Mouse (Mus musculus): ENCODE measurements at regions not wholly inside any gene's neighbourhood (a gene's known extent, or its start where the extent isn't known, plus 50 kb on each side); places are given as distances from the start of the nearest gene placed in this dataset.

GRCm38 (mm10) chr4:6508091-6508490 is 1714.9 kb upstream of the Impad1 start:
- H3K36me3 ChIP-seq (replicated peaks in 1 of 2; ENCODE audit: control insufficient read depth in 1 of 2, insufficient read depth in 1 of 2, low read length in 1 of 2), result no peaks in the 10 kb centered on the region
- no peak overlapping the region for H3K4me2 ChIP-seq (ENCODE audit: insufficient read depth, low read depth, poor library complexity, severe bottlenecking)
- TF ChIP-seq EP300 (IDR thresholded peaks at IDR 0.05; ENCODE audit: low read length) (no peak), RCOR1 (conservative IDR thresholded peaks at IDR 0.05; ENCODE audit: low read depth, low read length) (no peak), NELFE (IDR thresholded peaks at IDR 0.05; ENCODE audit: low read depth, low read length) (no peak), BHLHE40 (IDR thresholded peaks at IDR 0.05; ENCODE audit: low read depth, low read length) (no peak), UBTF (IDR thresholded peaks at IDR 0.05; ENCODE audit: low read depth, low read length) (no peak), MEF2A (IDR thresholded peaks at IDR 0.05; ENCODE audit: borderline replicate concordance, low read depth, low read length) (no peak), ZKSCAN1 (IDR thresholded peaks at IDR 0.05; ENCODE audit: borderline replicate concordance, low read depth, low read length) (no peak), JUN (IDR thresholded peaks at IDR 0.05; ENCODE audit: insufficient read depth, low read depth, low read length) (no peak), USF2 (conservative IDR thresholded peaks at IDR 0.05; ENCODE audit: low read depth, low read length) (no peak), CHD1 (IDR thresholded peaks at IDR 0.05; ENCODE audit: low read depth, low read length) (no peak), POLR2AphosphoS2 (IDR thresholded peaks at IDR 0.05; ENCODE audit: low read depth, low read length) (no peak), CTCF (conservative IDR thresholded peaks at IDR 0.05 in 1 of 2, IDR thresholded peaks at IDR 0.05 in 1 of 2; ENCODE audit: low read depth in 2 of 2, low read length in 2 of 2) (no peak), SIN3A (IDR thresholded peaks at IDR 0.05; ENCODE audit: low read length) (no peak), HCFC1 (IDR thresholded peaks at IDR 0.05; ENCODE audit: low read depth, low read length) (no peak), MAFK (IDR thresholded peaks at IDR 0.05; ENCODE audit: insufficient replicate concordance, low read length) (no peak), GABPA (IDR thresholded peaks at IDR 0.05; ENCODE audit: insufficient replicate concordance, low read depth, low read length) (no peak), PAX5 (IDR thresholded peaks at IDR 0.05; ENCODE audit: low read length) (no peak)
- no peaks in the 10 kb centered on the region for H3K79me2 ChIP-seq (replicated peaks; ENCODE audit: control insufficient read depth, extremely low read depth, insufficient read depth, poor library complexity, severe bottlenecking)
- no peaks in the 10 kb centered on the region for H3K9me3 ChIP-seq (replicated peaks; ENCODE audit: low read length)
- H3K27me3 ChIP-seq (replicated peaks), result no peaks in the 10 kb centered on the region
- no peak for DNase-seq (ENCODE audit: extremely low read depth)
- H3K9ac ChIP-seq (ENCODE audit: insufficient read depth, low read depth), result no peak overlapping the region
- H3K4me1 ChIP-seq (ENCODE audit: control insufficient read depth in 1 of 2, insufficient read depth in 2 of 2), result peaks cover 2 to 5% of the 10 kb centered on the region in 2 experiments; a peak in 3 of 4 replicates
- no peak overlapping the region for H3K27ac ChIP-seq (ENCODE audit: insufficient read depth, low read depth)
- dilution Hi-C loops (cut with MboI; ENCODE audit: extremely low pct_ligation_motif_present, extremely low pct_unique_long_range_greater_than_20kb, low sequenced_read_pairs), result no loop called here
- in situ Hi-C loops (cut with MboI; ENCODE audit: low pct_ligation_motif_present, low pct_unique_long_range_greater_than_20kb, low sequenced_read_pairs), result no loop called here
- no peak overlapping the region for H3K4me3 ChIP-seq (replicated peaks in 1 of 3; ENCODE audit: low read depth in 2 of 3, low read length in 2 of 3, poor library complexity in 1 of 3)

All from CH12.LX (cell line).